Mouse (Mus musculus): ENCODE results near the gene Gm28919. TPM values are rescaled to one million over a fixed set of nuclear protein-coding genes. Genes with fewer than 3 reads are reported as not detected.
"Not testable (repeated sequence)": the region's sequence is repeated elsewhere in the genome, so short reads cannot be mapped to it uniquely, and the experiment has no call there.

The Gm28919 gene
- polyA plus RNA-seq (2014; fragmentation: Nextera tagmentation; extraction: Ambion mirVana) = not detected in 2 replicates

DNA sequence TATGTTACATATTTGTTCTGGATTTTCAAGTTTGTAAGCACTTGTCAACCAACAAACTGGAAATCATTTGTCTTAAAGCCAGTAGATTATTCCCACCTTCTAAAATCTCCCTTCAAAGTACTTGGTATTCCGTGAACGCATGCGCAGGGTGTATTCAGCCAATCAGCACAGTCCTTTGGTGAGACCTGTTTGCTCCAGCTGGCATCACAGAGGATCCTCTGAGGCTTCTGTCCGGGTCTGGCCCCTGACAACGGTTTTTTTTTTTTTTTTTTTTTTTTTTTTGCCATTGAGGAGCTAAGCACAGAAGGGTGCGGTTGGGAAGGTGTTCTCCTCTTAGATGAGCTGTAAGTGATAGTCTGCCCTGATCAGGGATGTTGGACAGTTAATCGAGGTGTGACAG is at the start of gene Gm28919:
Gm28919 (plus strand) TSS at position 301 of the 400 bp plus-strand sequence.
- H3K4me3 ChIP-seq (ENCODE audit: low read depth, low read length); DNase-seq (ENCODE audit: low spot score); H3K27ac ChIP-seq (replicated peaks; ENCODE audit: low read depth, low read length); H3K4me1 ChIP-seq (ENCODE audit: control insufficient read depth, insufficient read depth, low read length); H3K9ac ChIP-seq (ENCODE audit: low read depth, low read length); H3K27me3 ChIP-seq (replicated peaks; ENCODE audit: control insufficient read depth, insufficient read depth, low read length); ATAC-seq (ENCODE audit: low read depth); H3K36me3 ChIP-seq (ENCODE audit: control insufficient read depth, insufficient read depth, low read length); H3K4me2 ChIP-seq (ENCODE audit: low read depth, low read length); H3K9me3 ChIP-seq (ENCODE audit: control insufficient read depth, low read length): not testable (repeated sequence)
- WGBS = 33% methylated on average over 2 of the region's 7 CpGs

Other genes starting within 250 kb of the Gm28919 start
- not detected in 2 replicates for gene Gm21719, start 99.3 kb downstream of the Gm28919 start, polyA plus RNA-seq (2014; fragmentation: Nextera tagmentation; extraction: Ambion mirVana)